Mouse (Mus musculus): ENCODE measurements at regions not wholly inside any gene's neighbourhood (a gene's known extent, or its start where the extent isn't known, plus 50 kb on each side); places are given as distances from the start of the nearest gene placed in this dataset.

DNA sequence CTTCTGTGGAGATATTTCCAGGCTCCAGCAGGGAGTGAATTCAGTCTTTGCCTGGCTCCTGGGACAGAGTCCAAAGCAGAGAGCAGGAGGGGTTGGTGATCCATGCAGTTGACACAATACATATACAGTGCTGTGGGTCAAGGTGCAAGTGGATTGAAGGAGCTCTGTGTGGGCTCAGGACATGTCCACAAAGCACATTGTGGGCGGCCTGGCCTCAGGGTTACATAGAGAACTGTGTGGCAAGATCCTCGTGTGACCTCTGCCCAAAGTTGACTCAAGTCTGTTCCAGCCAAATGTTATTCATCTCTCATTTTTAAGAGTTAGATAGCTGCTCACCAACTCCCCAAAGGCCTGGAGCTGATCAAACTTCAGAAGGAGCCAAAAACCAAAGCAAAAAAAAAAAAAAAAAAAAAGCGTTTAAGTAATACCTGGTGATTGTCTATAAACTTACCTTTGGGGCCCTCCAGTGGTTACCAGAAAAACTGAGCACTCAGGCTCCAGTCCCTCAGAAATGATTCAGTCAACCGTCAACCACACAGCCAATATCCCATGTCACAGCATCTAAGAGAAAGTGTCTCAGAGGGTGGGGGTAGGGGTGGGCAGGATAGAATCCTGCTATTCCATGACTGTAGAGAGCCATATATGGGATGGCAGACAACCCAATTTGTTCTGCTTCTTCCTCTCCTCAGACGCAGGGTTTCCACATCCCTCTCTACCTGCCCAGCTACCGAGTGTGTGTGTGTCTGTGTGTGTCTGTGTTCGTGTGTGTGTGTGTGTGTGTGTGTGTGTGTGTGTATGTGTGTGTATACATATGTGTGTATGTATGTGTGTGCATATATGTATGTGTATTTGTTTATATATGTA, 91.9 kb upstream of the Far2 start:
- no peak for DNase-seq (ENCODE audit: low spot score in 2 of 2)

DNA sequence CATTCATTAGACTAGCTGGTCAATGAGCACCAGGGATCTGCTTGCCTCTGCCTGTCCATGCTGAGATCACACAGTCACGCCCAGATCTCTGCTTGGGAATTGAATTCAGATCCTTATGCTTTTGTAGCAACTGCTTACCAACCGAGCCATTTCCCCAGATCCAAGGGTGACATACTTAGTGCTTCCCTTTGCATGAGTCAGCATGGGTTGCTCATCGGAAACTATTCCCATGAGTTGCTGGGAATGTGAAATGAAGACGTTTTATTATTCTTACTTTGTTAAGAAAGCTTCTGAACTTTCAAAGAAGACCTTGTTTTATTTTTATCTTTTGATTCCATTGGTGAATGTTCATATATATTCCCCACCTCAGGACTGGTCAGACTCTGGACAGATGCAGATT, 82.3 kb upstream of the Far2 start:
- no peak for DNase-seq (ENCODE audit: low spot score in 2 of 2)

- no peak for DNase-seq (ENCODE audit: low spot score in 2 of 2)
These were observed 76.9 kb upstream of the Far2 start for GRCm38 (mm10) chr6:147970162-147970608.

DNA sequence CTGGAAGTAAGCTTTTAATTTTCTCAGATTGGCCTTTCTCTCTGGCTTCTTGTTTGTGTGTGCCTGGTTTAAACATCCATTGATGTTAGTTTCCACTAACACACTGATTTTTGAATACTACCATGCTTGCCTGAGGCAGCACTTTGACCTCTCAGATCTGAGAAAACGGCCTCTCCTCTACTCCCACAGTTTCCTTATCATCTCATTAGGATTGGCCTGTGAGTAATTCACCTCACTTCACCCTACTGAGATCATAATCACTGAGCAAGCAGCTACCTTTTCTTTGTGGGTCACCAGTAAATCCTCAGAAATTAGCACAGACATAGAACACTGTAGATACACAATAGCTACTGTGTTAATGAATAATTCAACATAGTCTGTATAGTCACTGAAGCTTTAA, 74.5 kb upstream of the Far2 start:
- no peak for DNase-seq (ENCODE audit: low spot score in 2 of 2)

DNA sequence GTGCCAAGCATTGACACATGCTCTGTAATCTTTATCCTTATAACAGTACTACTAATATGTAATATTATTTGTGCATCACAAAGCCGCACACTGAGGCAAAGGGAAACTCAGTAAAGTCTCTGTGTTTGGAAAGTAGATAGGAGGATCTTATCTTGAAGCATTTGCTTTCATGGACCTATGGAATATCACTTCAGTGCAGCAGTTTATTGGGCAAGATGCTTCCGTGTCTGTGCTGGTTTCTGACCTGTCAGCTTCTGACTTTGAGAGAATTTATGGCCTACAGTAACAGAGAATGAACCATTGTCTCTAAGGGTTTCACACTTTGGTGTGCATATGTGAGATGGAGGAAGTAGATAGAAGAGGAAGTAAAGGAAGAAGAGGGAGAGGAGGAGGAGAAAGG, 74.0 kb upstream of the Far2 start:
- no peak for DNase-seq (ENCODE audit: low spot score in 2 of 2)

GRCm38 (mm10) chr6:147975917-147976316, 71.1 kb upstream of the Far2 start:
- no peak for DNase-seq (ENCODE audit: low spot score in 2 of 2)

- no peak for DNase-seq (ENCODE audit: low spot score in 2 of 2)
These were observed 57.7 kb upstream of the Far2 start for GRCm38 (mm10) chr6:147989381-147989780.

Data from left cerebral cortex, adult 18-20 months (tissue).